Mouse (Mus musculus) heart, embryonic 14.5 days (tissue): ENCODE measurements around the gene Arsj. TPM values are rescaled to one million over a fixed set of nuclear protein-coding genes. Genes with fewer than 3 reads are reported as not detected.

ENCODE experiments used
- ATAC-seq: fragments of 200-750 bp; cut with Nextera tagmentation; 2 replicates; pipeline ENCODE4 v1.8.0; 2017; ENCODE audit warnings: low read depth, moderate TSS enrichment; ENCODE audit not compliant: insufficient number of reproducible peaks, insufficient read depth, low FRiP score
- H3K27ac ChIP-seq, 2 experiments: fragments of 200-500 bp in 1 of 2; fragments of 300-500 bp in 1 of 2; sonication (generic) in 1 of 2; replicated peaks in 1 of 2; 2 replicates each; pipeline ENCODE4 v1.5.1; 2012 to 2014; ENCODE audit warnings: low read depth in 2 of 2, low read length in 2 of 2, control low read depth in 1 of 2, mild to moderate bottlenecking in 1 of 2, mixed read lengths in 1 of 2; ENCODE audit not compliant: control insufficient read depth in 1 of 2, insufficient read depth in 1 of 2
- H3K27me3 ChIP-seq: fragments of 300-500 bp; sonication (generic); 2 replicates; pipeline ENCODE4 v1.6.1; 2014; ENCODE audit warnings: mild to moderate bottlenecking, low read length, control low read depth; ENCODE audit not compliant: control insufficient read depth, insufficient read depth
- H3K36me3 ChIP-seq: fragments of 300-500 bp; sonication (generic); 2 replicates; pipeline ENCODE4 v1.6.1; 2014; ENCODE audit warnings: mild to moderate bottlenecking, control low read depth, low read length, mixed read lengths; ENCODE audit not compliant: control insufficient read depth, insufficient read depth
- H3K4me1 ChIP-seq, 2 experiments: fragments of 200-500 bp in 1 of 2; fragments of 300-500 bp in 1 of 2; sonication (generic) in 1 of 2; 2 replicates each; pipeline ENCODE4 v1.6.1; 2012 to 2014; ENCODE audit warnings: low read length in 2 of 2, control low read depth in 1 of 2, mixed read lengths in 1 of 2; ENCODE audit not compliant: control insufficient read depth in 2 of 2, insufficient read depth in 2 of 2
- H3K4me2 ChIP-seq: fragments of 300-500 bp; sonication (generic); 2 replicates; pipeline ENCODE4 v1.6.1; 2014; ENCODE audit warnings: mild to moderate bottlenecking, low read length
- H3K4me3 ChIP-seq, 2 experiments: fragments of 200-500 bp in 1 of 2; fragments of 300-500 bp in 1 of 2; sonication (generic) in 1 of 2; 2 replicates each; pipeline ENCODE4 v1.5.1; 2012 to 2014; ENCODE audit warnings: low read length in 2 of 2, mild to moderate bottlenecking in 2 of 2, control low read depth in 1 of 2, low read depth in 1 of 2, moderate library complexity in 1 of 2; ENCODE audit not compliant: control insufficient read depth in 1 of 2, insufficient read depth in 1 of 2
- H3K9ac ChIP-seq: fragments of 300-500 bp; sonication (generic); 2 replicates; pipeline ENCODE4 v1.6.1; 2014; ENCODE audit warnings: mild to moderate bottlenecking, low read length
- H3K9me3 ChIP-seq: fragments of 300-500 bp; sonication (generic); 2 replicates; pipeline ENCODE4 v1.6.1; 2016; ENCODE audit warnings: low read length, control low read depth; ENCODE audit not compliant: control insufficient read depth
- WGBS: fragments of 180-500 bp; shearing (Covaris S2); extraction: QIAGEN DNeasy Blood & Tissue Kit; methylation state at CpG from one replicate; pipeline ENCODE4 v1.1.7; 2014; 5-methylcytosine and 5-hydroxymethylcytosine counted together
- polyA plus RNA-seq: library from polyadenylated mRNA; unstranded; fragments of >200 nt; fragmentation: Nextera tagmentation; extraction: Ambion mirVana; gene quantifications from 2 replicates; pipeline ENCODE4 v1.2.1, GENCODE M21; 2014

Arsj gene
- polyA plus RNA-seq, 1 experiment from 2014 or later, result 1.1 TPM

DNA sequence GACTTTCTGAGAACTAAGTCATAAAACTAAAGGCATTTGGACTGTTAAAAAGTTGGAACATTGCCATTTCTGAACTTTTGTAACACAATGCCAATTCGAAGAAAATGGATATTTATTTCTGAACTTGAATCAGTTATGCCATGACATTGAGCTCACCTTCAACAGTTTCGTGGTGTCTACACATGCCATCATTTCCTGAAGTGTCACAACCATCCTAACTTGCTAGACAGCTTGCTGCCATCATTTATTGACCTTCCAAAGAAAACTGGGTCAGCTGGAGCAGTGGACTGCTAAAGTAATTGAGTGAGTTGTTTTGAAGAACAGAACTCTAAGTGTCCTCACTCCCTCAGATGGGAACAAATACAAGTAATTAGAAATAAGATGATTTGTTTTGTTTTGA lies 16.2 kb downstream of the Arsj start:
- WGBS, result 72% methylated on average over 2 of the region's 2 CpGs

DNA sequence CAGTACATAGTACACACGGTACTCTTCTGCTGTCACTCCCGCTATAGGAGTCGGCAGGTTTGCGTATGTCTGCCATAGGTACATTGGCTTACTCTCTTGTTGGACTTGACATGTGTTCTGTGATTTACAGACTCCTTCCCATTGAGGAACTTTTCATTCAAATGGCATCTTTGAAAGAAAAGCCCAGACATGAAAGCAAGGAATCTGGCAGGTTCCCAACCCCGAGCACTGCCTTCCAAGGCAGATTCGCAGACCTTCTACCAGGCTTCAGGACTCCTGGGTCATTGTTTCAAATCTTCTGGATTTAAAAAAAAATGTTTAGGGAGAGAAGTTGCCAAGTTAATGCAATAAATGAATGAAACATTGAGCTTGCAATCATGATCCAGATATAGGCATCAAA lies 19.8 kb downstream of the Arsj start:
- no peak for ATAC-seq
- Histone ChIP-seq H3K4me2 (no peak overlapping the region), H3K9ac (no peak overlapping the region), H3K4me1 (no peaks in the 10 kb centered on the region), H3K27me3 (no peaks in the 10 kb centered on the region), H3K4me3 (no peak overlapping the region), H3K9me3 (no peaks in the 10 kb centered on the region), H3K36me3 (no peaks in the 10 kb centered on the region), H3K27ac (no peak overlapping the region)
- 91% methylated on average over 6 of the region's 6 CpGs for WGBS

More for the DNA sequence above, 16.2 kb downstream of the Arsj start:
- Histone ChIP-seq H3K4me2 (no peak overlapping the region), H3K9ac (no peak overlapping the region), H3K9me3 (no peaks in the 10 kb centered on the region), H3K27me3 (no peaks in the 10 kb centered on the region), H3K4me1 (no peaks in the 10 kb centered on the region), H3K4me3 (no peak overlapping the region), H3K36me3 (no peaks in the 10 kb centered on the region), H3K27ac (no peak overlapping the region)
- no peak for ATAC-seq

DNA sequence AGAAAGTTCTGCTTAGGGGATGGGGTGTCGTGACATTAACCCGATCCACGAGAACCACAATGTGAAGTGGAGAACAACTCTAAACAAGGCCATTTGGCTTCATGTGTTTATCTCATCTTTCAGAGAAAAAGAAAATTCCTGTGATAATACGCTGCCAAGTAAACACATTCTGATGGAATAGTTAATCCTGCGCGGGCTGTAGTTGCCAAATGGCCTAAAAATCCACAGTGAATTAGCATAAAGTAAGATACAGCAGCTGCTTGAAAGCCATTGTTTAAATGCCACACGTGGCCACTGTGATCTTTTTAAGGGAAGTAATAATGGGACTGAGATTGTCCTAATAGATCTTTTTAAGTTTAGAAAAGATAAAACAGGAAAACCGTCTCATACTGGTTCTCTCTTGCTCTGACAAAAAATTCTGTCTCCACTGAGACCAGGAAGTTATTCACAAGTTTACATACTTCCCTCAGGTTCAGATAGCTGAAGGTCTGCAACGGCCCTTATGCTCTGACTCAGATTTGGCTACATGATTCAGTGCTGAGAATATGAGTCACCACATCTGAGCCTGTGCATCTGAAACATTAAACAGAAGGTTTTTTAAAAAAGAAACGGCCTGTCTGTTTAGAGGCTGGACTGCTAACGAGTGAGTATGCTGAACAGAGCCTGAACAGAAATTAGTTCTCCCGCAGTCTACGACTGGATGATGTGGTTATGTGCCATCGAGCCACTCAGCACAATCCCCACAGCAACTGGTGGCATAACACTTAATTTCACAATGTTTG lies 21.4 kb downstream of the Arsj start:
- no peak overlapping the region for H3K4me2 ChIP-seq
- WGBS, result 46% methylated on average over 14 of the region's 14 CpGs

DNA sequence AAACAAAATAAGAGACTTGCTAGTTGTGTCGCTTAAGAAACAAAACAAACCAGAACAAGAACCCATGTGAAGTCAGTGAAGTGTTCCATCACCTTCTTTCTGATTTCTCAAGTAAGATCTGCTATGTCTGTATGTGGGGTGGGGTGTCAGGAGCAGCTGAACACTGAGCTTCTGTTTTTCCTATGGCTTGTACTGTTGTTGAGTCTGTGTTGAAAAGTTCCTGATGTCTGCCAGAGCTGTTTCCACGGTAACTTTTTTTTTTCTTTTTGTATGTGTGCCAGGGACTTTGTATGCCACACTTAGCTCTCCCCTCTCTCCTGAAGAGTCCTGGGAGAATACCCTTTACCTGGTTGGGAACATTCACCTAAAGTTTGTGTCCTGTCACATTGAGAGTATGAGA lies 34.0 kb downstream of the Arsj start:
- peak overlapping the region; percentile 58 to 77 for H3K27ac ChIP-seq
- ATAC-seq, result peak; percentile 76; the same call in 1 of the 2 replicates
- no peaks in the 10 kb centered on the region for H3K27me3 ChIP-seq
- 0 out of 2 replicates have a peak, but pooled peaks cover 5% of the 10 kb centered on the region for H3K9me3 ChIP-seq
- H3K36me3 ChIP-seq, result no peaks in the 10 kb centered on the region
- WGBS, result 40% methylated on average over 2 of the region's 2 CpGs
- H3K9ac ChIP-seq, result no peak overlapping the region
- peaks cover 3 to 6% of the 10 kb centered on the region in 2 experiments; a peak in 3 of 4 replicates for H3K4me1 ChIP-seq
- no peak overlapping the region for H3K4me2 ChIP-seq
- no peak overlapping the region for H3K4me3 ChIP-seq

More for the DNA sequence above, 21.4 kb downstream of the Arsj start:
- Histone ChIP-seq H3K9me3 (no peaks in the 10 kb centered on the region), H3K9ac (no peak overlapping the region), H3K4me3 (no peak overlapping the region), H3K36me3 (no peaks in the 10 kb centered on the region), H3K4me1 (no peaks in the 10 kb centered on the region), H3K27ac (peak overlapping the region; percentile 51 to 70), H3K27me3 (no peaks in the 10 kb centered on the region)
- ATAC-seq, result no peak; the same call in 1 of the 2 replicates

DNA sequence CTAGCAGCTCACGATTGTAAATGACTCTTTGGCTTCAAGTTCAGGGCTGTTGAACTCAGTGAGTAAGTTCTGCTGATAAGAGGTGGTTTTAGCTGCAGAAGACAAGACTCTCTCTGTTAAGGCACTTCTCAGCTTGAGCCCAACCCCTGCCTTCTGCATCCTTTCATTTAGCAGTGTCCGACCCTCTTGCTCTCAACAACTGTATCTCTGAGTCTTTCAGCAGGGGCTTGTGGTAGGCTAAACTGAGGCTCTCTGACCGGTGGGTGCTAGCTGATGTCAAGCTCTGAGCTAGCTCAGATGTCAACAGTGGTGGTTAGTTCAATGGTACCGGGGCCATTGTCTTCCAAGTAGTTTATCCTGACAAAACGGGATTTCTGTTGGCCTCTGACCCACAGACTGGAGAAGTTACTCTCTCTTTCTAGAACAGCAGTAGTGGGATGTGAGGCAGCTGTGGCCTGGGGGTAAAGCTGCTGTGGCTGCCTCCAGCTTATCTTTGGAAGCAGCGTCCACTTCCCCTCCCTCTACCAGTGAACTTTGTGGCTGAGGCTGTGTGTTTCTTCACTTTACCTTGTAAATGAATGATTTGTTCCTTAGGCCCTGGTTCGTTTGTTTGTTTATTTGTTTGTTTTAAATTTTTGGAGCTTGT lies 34.6 kb downstream of the Arsj start:
- H3K27ac ChIP-seq, result peak overlapping the region; percentile 58 to 77
- 22% methylated on average over 7 of the region's 7 CpGs for WGBS
- H3K9me3 ChIP-seq, result 0 out of 2 replicates have a peak, but pooled peaks cover 5% of the 10 kb centered on the region
- no peak overlapping the region for H3K9ac ChIP-seq
- H3K4me2 ChIP-seq, result no peak overlapping the region
- ATAC-seq, result peak; percentile 59; the same call in 1 of the 2 replicates
- H3K4me3 ChIP-seq, result no peak overlapping the region
- H3K36me3 ChIP-seq, result no peaks in the 10 kb centered on the region
- no peaks in the 10 kb centered on the region for H3K27me3 ChIP-seq
- peaks cover 3 to 6% of the 10 kb centered on the region in 2 experiments; a peak in 3 of 4 replicates for H3K4me1 ChIP-seq

DNA sequence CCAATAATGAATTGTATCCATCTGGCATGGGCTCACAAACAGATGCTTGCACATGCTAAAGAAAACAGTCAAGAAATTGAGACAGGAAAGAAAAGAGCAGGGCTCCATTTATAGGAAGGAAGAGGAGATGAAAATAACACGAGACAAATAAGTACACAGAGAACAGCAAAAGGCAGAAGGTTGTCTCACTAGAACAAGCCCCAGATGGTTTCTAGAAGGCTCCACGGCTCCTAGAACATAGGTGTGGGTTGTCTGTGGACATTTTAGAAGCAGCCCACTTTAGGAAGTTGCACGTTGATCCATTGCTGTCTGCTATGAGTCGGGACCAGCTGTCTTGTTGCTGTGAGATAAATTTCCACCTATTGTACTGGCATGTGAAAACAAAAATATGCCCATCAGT lies 37.2 kb downstream of the Arsj start:
- 54% methylated on average over 4 of the region's 4 CpGs for WGBS
- no peak overlapping the region for H3K9ac ChIP-seq
- H3K27ac ChIP-seq, result no peak overlapping the region
- H3K27me3 ChIP-seq, result no peaks in the 10 kb centered on the region
- H3K36me3 ChIP-seq, result no peaks in the 10 kb centered on the region
- H3K4me3 ChIP-seq, result no peak overlapping the region
- peaks cover 3 to 6% of the 10 kb centered on the region in 2 experiments; a peak in 3 of 4 replicates for H3K4me1 ChIP-seq
- H3K9me3 ChIP-seq, result 0 out of 2 replicates have a peak, but pooled peaks cover 5% of the 10 kb centered on the region
- no peak for ATAC-seq
- H3K4me2 ChIP-seq, result no peak overlapping the region

DNA sequence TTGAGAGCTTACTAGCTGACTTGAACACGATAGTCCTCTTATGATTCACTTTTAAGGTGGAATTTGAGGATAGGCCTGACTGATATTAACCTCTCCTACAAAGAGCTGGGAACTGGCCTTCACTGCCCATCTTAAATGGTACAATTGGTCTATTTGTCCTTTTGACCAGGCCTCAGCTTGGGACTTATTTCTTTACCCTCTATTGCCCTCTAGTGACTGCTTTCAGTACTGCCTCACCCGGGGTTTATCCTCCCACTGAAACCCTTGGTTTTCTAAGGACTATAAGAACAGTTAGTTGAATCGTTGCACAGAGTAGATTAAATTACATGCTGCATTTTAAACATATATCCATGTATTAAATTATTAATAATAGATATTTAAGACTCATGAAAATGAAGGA lies 39.4 kb downstream of the Arsj start:
- WGBS, result 24% methylated on average over 3 of the region's 3 CpGs
- H3K4me3 ChIP-seq, result no peak overlapping the region
- peaks cover 3% of the 10 kb centered on the region in 2 experiments; a peak in 3 of 4 replicates for H3K4me1 ChIP-seq
- H3K27me3 ChIP-seq, result no peaks in the 10 kb centered on the region
- no peak overlapping the region for H3K9ac ChIP-seq
- H3K36me3 ChIP-seq, result no peaks in the 10 kb centered on the region
- no peak for ATAC-seq
- H3K27ac ChIP-seq, result no peak overlapping the region
- H3K9me3 ChIP-seq, result no peaks in the 10 kb centered on the region
- H3K4me2 ChIP-seq, result no peak overlapping the region
